Mouse (Mus musculus): ENCODE data around the gene Tectb.
"Not testable (repeated sequence)": the region's sequence is repeated elsewhere in the genome, so short reads cannot be mapped to it uniquely, and the experiment has no call there.

Tectb gene

DNA sequence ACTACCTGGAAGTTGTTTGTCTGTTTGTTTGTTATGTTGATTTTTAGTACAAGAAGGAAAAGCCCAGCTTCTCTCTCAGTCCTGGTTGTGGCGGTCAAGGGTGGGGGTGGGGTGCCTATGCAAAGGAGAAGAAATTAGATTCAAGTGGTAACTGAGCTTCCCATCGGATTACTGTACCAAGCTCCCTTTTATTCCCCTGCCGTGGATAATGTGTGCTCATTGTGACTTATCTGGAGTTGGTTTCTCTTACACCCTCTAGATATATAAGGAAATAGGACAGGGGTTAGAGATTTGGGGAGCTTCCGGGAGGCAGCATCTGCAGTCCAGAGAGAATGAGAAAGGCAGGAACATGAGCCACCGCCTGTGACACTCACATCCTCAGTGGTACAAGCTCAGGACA, at the start of gene Tectb:
Gene Tectb (plus strand): TSS at position 301 of the 400 bp plus-strand sequence.
- DNase-seq (ENCODE audit: low spot score), result no peak

DNA sequence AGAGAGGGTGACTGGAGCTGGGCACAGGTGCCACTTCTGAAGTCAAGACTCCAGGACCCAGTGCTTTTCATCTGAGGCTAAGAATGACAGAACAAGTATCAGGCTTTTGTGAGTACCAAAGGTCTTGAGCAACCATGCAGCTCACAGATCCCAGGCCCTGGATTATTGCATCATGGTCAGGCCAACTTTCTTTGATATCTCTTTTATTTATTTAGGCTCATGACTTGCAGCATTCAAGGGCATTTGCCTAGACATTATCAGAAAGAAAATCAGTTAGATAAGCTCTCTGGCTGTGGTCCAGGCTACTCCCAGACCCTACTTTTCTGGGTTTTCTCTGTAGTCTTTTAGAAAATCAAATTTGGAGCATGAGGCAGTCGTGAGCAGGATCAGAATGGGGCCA, 48.8 kb upstream of the Tectb start:
- no peak for DNase-seq (ENCODE audit: low spot score)

DNA sequence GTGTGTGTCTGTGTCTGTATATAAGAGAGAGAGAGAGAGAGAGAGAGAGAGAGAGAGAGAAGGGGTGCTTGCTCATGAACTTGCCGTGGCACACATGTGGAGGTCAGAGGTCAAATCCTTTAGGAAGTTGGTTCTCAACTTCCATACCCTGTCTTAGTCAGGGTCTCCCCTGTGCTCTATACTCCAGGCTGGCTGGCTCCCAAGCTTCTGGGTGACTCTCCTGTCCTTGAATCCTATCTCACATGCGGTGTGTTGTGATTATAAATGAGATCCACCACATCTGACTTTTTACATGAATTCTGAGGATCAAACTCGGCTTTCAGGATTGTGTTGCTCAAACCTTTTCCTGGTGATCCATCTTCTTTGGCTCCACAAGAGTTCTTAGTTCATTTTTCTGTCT, 48.1 kb upstream of the Tectb start:
- no peak for DNase-seq (ENCODE audit: low spot score)

DNA sequence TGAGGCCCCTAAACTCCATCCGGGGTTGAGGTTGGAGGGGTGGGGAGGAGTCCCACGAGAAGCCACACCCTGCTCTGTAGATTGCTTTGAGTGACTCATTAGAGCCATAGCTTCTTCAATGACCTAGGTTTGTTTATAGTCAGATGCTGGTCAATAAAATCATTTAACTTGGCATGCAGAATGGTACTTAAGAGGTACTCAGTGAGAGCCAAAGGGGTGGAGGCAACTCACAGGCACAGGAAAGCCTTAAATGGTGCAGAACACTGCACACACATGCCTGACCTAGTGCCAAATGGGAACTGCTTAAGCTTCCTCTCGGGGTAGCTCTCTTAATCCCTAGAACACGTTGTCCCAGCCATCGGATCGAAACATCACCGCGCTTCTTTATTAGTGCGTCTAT, 46.0 kb upstream of the Tectb start:
- no peak for DNase-seq (ENCODE audit: low spot score)

DNA sequence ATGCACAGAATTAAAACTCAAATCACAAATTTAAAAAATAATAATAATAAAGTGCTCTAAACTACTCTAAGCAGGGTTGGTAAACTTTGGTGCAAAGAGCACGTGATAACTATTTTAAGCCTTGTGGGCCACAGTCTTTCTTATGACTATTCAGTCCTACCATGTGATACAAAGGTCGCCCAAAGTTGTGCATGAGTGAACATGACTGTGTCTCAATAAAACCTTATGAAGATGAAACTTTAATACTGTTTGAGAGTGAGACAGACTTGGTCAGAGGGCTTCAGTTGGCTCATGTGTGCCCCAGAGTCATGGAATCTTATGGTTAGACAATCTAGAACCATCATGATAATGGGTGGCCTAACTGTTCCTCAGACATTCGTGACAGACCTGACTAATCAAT, 44.6 kb upstream of the Tectb start:
- no peak for DNase-seq (ENCODE audit: low spot score)

DNA sequence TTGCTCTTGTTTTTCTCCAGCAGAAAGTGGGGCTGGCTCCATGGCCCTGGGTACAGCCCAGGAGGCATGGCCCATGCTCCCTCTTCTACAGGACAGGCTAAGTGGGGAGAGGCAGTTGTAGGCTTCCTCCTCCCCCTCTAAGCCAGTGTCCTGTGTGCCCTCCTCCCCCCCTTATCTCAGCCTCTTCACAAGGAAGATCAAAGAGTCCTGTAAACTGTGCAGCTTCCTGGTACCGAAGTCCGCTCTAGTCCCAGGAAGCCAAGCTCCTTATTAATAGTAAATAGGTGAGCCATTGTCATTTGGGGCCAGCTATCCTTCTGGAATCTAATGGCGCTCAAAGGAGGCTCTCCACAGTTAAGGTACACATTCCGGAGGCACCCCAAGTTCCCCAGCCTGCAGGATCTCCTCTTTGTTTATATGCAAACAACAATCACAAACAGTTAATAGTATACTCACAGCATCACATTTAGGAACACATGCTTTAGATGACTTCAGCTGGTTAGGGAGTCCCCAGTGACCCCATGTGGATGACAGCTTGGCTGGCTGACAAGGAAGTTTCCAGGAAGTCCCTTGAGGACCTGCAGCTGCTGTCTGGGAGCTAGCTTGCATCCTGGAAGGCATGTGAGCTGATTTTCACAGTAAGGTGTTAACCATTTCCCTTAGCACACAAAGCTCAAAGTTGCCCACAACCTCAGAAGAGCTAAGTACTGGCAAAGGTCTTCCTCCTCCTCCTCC, 43.7 kb upstream of the Tectb start:
- DNase-seq (ENCODE audit: low spot score), result no peak

DNA sequence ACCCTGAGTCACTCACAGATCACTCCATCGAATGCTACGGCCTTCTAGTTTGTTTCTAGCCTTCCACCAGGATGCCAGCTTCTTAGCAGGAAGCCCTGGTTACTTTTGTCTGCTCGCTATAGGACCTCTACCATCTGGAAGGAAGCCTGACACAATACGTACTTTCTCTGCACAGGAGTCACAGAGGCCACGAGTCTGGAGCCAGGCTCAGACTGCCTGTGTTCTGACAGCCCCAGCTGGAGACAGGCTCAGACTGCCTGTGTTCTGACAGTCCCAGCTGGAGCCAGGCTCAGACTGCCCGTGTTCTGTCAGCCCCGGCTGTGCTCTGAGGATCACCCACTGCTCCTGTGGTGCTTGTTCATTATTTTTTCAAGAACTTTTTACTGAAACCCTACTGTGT, 42.6 kb upstream of the Tectb start:
- DNase-seq (ENCODE audit: low spot score), result no peak

DNA sequence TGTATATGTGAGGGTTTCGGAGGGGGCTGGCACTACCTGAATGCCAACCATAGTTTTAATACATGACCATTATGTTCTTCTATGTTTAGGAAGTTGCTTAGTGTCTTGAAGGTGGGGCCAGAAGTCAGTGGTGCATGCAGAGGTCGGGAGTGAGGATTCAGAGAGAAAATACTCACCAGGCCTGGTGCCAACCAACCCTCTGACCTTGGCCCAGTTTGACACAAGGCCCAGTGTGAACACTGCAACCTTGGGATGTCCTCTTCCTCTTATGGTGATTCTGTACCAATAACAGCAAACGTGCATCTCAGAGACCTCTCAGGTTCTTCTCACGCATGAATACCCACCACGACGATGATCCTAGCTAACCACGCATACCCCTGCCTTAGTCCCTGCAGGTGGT, 42.0 kb upstream of the Tectb start:
- DNase-seq (ENCODE audit: low spot score), result no peak

DNA sequence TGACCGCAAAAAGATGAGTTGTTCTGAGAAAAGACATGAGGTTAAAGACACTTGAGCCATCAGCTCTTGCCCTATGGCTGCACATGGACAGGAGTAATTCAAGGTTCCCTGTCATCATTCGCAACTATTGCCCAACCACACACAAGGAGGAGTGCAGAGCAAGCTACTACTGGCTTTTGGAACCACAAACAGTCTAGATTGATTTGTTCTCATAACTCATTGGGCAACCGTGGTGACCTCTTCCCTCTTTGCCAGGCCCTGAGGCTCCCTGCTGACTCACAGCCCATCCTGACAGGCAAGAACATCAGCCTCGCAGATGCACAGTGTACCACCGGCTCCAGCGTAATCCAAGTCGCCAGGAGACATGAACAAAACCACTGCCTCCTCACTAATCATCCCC, 41.2 kb upstream of the Tectb start:
- no peak for DNase-seq (ENCODE audit: low spot score)

DNA sequence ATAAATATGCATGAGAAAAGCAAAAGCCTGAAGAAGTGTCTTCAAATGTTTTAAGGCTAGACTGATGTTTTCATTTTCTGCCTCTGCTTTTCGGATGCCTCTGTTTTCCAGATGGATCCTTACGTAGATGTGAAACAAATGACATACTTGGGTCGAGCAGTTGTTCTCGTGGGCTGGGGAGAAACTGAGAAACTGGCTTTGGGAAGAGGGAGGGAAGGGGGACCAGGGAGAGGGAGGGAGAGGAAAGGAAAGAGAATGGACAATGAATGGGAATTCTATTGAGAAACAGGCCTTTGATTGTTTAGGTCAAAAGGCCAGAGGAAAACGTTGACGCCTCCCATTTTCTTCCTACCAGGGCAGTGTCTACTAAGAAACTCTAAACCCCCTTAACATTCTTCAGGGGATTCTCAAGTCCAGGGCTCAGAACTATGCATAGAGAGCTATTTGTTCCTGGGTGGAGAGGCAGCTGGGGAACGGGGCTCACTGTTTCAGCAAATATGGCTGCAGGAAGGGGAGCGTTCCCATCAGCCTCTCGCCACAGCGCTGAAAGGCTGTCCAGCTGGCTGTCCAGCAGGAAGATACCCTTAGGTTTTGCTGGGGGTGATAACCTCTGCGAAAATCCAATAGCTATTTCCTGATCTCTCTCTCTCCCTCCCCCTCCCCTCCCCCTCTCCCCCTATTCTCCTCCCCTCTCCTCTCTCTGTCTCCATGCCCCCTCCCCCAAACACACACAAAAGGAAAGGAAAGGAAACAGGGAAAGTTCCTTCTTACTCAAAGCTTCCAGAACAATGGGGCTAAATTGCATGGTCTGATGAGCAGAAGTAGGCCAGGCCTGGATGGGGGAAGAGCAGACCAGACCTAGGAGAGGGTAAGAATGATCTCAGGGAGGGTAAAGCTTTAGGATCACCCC, 36.9 kb upstream of the Tectb start:
- DNase-seq (ENCODE audit: low spot score), result no peak

DNA sequence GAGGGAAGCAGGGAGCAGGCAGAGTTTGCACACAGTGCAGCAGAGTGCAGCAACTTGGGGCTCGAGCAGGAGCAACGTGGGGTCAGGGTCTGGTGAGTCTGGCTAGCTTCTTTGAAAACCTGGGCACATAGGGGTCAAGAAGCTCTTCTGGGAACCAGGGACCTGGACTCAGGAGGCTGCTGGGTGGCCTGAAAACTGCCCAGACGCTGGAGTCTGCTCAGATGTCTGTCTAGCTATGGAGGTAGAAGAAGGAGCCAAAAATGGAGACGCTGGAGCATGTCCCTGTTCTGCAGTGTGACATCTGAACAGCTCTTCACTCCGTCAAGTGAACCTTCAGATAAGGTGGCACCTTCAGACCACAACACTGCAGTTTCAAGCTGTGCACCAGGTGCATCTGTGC, 35.8 kb upstream of the Tectb start:
- no peak for DNase-seq (ENCODE audit: low spot score)

DNA sequence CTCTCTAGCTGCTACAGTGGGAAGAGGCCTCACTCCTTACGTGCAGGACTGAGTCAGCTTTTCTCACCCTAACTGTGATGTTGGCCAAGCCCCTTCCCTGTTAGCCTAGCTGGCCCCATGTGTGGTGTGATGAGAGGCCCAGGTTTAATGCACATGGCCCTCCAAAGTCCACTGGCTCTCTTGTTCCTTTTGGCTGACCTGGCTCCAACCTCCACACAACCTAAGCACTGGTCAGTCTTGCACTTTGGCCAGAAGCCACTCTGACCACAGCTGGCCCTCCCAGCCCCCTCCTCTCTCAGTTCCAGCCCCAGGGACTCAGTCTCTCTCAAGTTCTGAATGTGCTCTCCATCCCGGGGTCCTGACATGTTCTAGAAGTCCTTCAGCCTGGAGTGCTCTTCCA, 35.4 kb upstream of the Tectb start:
- no peak for DNase-seq (ENCODE audit: low spot score)

DNA sequence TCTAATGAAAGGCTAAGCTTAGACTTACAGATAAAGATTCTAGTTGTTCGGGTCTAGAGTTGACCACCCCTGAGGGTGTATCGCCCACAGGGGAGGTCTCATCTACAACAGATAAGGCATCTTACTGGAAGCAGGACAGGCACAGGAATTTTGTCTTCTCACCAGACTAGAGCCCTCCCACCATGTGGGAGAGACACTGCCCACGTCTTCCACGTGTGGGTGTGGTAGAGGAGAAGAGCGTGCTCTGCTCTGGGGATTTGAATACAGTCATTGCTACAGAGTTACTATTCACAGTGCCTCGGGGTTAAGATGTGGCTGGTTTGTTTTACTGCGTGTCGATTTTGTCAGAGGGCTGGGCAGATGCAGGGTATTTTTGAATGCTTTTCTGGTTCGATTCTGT, 33.0 kb upstream of the Tectb start:
- peak; percentile 74 for DNase-seq (ENCODE audit: low spot score)

DNA sequence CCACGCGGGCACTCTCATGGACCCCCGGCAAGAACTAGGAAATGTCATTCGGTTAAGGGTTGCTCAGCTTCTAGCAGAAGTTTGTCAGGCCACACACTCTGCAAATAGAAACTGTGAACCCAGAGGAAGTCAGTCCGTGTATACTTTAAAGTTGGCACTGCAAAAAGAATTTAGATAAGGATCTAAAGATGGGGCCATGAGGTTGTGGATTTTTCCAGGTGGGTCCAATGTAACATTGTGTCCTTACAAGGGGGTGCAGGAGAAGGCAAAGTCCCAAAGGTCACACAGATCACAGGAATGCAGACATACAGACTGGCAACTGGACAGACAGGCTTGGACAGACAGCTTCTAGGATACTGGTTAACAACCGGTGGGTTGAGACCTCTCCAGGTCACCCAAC, 32.4 kb upstream of the Tectb start:
- no peak for DNase-seq (ENCODE audit: low spot score)

DNA sequence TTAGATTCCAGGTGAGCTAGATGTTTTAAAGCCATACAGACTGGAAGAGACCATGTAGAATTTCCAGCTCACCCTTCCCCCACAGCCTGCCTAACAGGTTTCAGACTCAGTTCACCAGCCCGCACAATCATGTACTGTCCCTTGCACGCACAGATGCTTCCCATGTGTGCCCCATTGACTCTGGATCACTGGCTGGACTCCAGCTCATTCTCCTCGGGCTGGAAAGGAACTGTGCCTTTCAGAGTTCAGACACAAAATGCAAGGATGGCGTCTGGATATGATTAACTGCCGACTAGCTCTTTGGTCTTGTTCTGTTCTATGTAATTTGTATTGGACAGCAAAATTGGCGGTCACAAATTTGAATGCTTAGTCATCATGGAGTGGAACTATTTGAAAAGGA, 30.9 kb upstream of the Tectb start:
- DNase-seq (ENCODE audit: low spot score), result no peak

DNA sequence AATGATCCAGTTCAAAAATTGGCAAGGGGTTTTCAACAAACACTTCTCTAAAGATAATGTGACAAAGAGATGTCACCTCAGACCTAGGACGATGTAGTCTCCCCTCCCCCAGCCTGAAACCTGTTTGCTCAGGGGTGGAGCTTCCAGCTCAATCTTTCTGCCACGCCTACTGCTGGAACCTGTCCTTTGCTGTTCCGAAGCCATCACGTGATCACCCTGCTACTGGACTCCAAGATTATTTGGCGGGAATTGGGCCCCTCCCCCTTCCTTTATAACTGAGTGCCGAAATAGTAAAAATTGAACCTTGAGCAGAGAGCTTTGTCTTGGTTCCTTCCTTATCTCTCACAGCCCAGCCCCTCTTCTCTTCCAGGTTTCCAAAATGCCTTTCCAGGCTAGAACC, 28.3 kb upstream of the Tectb start:
- not testable (repeated sequence) for DNase-seq (ENCODE audit: low spot score)

DNA sequence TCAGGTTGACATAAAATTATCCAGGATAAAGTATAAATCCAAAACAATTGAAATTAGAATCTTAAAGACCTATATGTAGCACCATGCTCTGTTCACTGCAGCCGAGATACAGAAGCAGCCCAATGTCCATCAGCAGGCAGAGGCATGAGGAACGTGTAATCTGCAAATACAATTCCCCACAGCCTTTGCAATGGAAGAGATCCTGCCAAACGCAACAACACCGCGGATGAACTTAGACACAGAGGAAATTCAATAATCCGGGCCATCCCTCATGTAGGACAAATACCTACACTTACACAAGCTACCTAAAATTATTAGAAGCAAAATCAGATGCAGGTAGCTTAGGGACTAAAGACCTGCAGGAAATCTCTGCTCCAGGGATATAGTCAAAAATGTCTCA, 27.6 kb upstream of the Tectb start:
- DNase-seq (ENCODE audit: low spot score), result no peak

DNA sequence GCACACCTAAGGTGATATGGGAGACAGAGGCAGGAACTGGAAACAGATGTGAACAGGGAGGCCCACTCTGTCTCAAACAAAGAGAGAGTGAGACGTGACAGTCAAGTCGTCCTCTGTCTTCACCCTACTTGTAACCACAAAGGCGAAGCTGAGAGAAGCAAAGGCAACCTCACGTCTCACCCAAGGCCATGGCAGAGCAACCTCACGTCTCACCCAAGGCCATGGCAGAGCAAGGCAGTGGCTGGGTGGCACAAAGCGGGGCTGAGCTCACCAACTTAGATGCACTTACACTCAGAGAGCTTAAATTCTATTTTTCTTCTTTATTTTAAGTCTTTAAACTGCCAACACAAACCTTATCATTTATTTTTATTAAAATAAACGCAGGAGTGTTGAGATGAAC, 23.5 kb upstream of the Tectb start:
- no peak for DNase-seq (ENCODE audit: low spot score)

DNA sequence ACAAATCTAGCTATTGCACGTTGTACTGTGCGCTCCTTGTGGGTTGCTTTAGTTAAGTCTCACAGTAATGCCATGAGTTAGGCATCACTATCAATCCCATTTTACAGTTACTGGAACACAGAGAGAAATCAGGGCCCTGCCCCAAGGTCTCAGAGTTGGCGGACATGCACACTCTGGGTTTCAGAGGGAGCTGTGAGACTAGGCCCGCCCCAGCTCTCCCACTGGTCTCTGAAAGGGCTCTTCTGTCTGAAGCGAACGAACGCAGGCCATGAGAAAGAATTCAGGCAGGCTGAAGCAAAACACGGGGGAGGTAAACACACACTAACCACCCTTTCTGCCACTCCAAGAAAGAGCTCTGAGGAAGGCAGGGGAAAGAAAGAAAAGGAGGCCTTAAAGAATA, 21.9 kb upstream of the Tectb start:
- peak; percentile 78 for DNase-seq (ENCODE audit: low spot score)

DNA sequence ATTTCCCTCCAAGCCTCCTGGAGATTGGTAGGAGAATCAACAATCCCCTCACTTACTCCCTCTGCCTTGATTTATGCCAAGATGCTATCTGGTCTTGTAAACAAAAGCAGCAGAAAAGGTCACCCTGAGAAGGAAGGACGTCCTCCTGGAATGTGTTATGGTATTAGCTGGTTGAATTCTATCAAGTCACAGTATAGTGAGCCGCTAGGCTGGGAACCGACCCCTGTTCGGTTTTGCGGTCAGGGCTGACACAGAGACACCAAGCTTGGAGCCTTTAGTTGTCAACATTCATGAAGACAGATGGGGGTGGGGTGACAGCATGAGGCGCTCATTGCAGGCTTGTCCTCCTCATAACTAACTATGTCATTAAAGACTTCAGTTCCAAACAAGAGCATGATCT, 20.7 kb upstream of the Tectb start:
- no peak for DNase-seq (ENCODE audit: low spot score)

DNA sequence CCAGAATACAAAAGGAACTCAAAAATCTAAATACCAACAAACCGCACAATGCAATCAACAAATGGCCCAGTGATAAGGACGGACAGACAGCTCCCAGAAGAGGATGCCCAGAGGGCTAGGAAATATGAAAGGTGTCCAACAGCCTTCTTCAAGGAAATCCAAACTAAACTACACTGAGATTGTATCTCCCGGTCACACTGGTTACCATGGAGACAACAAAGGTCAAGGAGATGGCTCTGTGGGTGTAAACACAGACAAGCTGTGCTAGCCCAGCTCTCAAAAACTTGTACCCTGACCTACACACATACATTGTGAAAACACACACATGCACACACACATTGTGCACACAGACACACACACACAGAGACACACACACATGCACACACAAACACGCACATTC, 18.3 kb upstream of the Tectb start:
- DNase-seq (ENCODE audit: low spot score), result no peak

DNA sequence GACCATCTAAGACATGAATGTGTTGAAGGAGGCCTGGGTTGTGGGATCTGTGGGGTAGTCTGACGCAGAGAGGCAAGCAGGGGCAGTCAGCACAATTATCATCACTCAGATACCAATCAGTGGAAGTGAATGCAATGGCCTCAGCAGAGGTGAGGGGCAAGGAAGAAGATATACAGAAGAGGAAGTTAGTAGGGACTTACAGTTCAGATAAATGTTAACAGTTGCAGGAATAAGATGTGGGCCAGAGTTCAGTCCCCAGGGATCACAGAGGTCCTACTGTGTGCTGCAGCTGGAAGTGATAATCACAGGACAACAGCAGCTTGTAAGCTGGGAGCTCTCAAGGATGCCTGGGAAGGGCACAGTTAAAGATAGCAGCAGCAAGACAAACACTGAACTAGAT, 16.4 kb upstream of the Tectb start:
- DNase-seq (ENCODE audit: low spot score), result no peak

DNA sequence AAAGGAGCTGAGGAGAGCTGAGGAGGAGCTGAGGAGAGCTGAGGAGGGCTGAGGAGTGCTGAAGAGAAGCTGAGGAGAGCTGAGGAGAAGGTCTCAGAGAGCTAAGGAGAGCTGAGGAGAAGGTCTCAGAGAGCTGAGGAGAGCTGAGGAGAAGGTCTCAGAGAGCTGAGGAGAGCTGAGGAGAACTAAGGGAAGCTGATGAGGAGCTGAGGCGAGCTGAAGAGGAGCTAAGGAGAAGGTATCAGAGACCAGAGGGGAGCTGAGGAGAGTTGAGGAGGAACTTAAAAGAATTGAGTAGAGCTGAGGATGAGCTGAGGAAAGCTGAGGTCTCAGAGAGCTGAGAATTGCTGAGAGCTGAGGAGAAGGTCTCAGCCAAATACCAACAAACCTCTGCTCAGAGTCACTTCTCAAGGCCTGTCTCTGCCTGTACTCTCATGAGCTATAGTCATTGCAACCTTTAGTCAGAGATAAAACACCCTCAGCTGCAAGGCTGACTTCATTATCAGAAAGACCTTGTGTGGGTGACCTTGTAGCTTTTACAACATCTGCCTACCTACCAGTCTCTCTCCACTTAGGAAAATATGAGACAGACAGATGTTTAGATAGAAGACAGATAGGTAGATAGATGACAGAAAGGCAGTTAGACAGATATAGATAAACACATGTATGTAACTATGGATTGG, 15.2 kb upstream of the Tectb start:
- no peak for DNase-seq (ENCODE audit: low spot score)
